Mouse (Mus musculus): ENCODE data around the gene Slc6a13. TPM values are rescaled to one million over a fixed set of nuclear protein-coding genes. Genes with fewer than 3 reads are reported as not detected.

Gene Slc6a13
- total and polyA plus RNA-seq, 3 experiments = 1.0 to 1.5 TPM; not detected in 1

GRCm38 (mm10) chr6:121262004-121262403 is 38.0 kb upstream of the Slc6a13 start:
- Histone ChIP-seq H3K4me3 (ENCODE audit: control insufficient read depth in 1 of 2, insufficient read depth in 1 of 2, low read depth in 2 of 2, low read length in 2 of 2) (no peak overlapping the region), H3K36me3 (ENCODE audit: control insufficient read depth in 1 of 2, insufficient read depth in 2 of 2, low read length in 2 of 2) (no peaks in the 10 kb centered on the region), H3K79me2 (ENCODE audit: control insufficient read depth, insufficient read depth, low read length, poor library complexity) (no peaks in the 10 kb centered on the region), H3K27ac (ENCODE audit: control insufficient read depth, low read depth, low read length) (no peak overlapping the region), H3K9me3 (replicated peaks; ENCODE audit: insufficient read depth, low read length) (no peaks in the 10 kb centered on the region), H3K27me3 (ENCODE audit: control insufficient read depth in 1 of 2, insufficient read depth in 2 of 2, low read length in 2 of 2) (no peaks in the 10 kb centered on the region), H3K4me1 (ENCODE audit: control insufficient read depth in 1 of 2, insufficient read depth in 2 of 2, low read length in 2 of 2) (peaks cover 0 to 8% of the 10 kb centered on the region in 2 experiments; a peak in 1 of 4 replicates), H3K9ac (ENCODE audit: control insufficient read depth, low read depth, low read length, poor library complexity, severe bottlenecking) (no peak overlapping the region)
- no peak for TF ChIP-seq RCOR1 (IDR thresholded peaks at IDR 0.05; ENCODE audit: low read depth, low read length)
- no peak for TF ChIP-seq RAD21 (IDR thresholded peaks at IDR 0.05; ENCODE audit: low read depth, low read length)
- TF ChIP-seq JUND (IDR thresholded peaks at IDR 0.05; ENCODE audit: low read depth, low read length) = no peak
- TF ChIP-seq UBTF (IDR thresholded peaks at IDR 0.05; ENCODE audit: borderline replicate concordance, insufficient read depth, low read depth, low read length) = no peak
- TF ChIP-seq GABPA (IDR thresholded peaks at IDR 0.05; ENCODE audit: low read depth, low read length) = no peak
- DNase-seq (ENCODE audit: low read depth, low spot score) = no peak

- H3K4me1 ChIP-seq (ENCODE audit: control insufficient read depth in 1 of 2, insufficient read depth in 2 of 2, low read length in 2 of 2) = peaks cover 0 to 8% of the 10 kb centered on the region in 2 experiments; a peak in 1 of 4 replicates
- no peak overlapping the region for H3K27ac ChIP-seq (ENCODE audit: control insufficient read depth, low read depth, low read length)
- H3K27me3 ChIP-seq (ENCODE audit: control insufficient read depth in 1 of 2, insufficient read depth in 2 of 2, low read length in 2 of 2) = no peaks in the 10 kb centered on the region
- no peak overlapping the region for H3K4me3 ChIP-seq (ENCODE audit: control insufficient read depth in 1 of 2, insufficient read depth in 1 of 2, low read depth in 2 of 2, low read length in 2 of 2)
- no peaks in the 10 kb centered on the region for H3K9me3 ChIP-seq (replicated peaks; ENCODE audit: insufficient read depth, low read length)
- no peak for DNase-seq (ENCODE audit: low read depth, low spot score)
- no peak for TF ChIP-seq GABPA (IDR thresholded peaks at IDR 0.05; ENCODE audit: low read depth, low read length)
- no peak for TF ChIP-seq MXI1 (IDR thresholded peaks at IDR 0.05; ENCODE audit: low read depth, low read length)
- no peak for TF ChIP-seq POLR2AphosphoS2 (IDR thresholded peaks at IDR 0.05; ENCODE audit: low read length)
- no peak for TF ChIP-seq ZC3H11A (IDR thresholded peaks at IDR 0.05; ENCODE audit: low read depth, low read length)
- no peak for TF ChIP-seq ETS1 (IDR thresholded peaks at IDR 0.05; ENCODE audit: low read depth, low read length)
- no peaks in the 10 kb centered on the region for H3K79me2 ChIP-seq (ENCODE audit: control insufficient read depth, insufficient read depth, low read length, poor library complexity)
- no peaks in the 10 kb centered on the region for H3K36me3 ChIP-seq (ENCODE audit: control insufficient read depth in 1 of 2, insufficient read depth in 2 of 2, low read length in 2 of 2)
- no peak overlapping the region for H3K9ac ChIP-seq (ENCODE audit: control insufficient read depth, low read depth, low read length, poor library complexity, severe bottlenecking)
Observed at GRCm38 (mm10) chr6:121262496-121262895, 37.5 kb upstream of the Slc6a13 start.

GRCm38 (mm10) chr6:121270156-121270555 is 29.9 kb upstream of the Slc6a13 start:
- Histone ChIP-seq H3K36me3 (ENCODE audit: control insufficient read depth in 1 of 2, insufficient read depth in 2 of 2, low read length in 2 of 2) (peaks cover 0 to 7% of the 10 kb centered on the region in 2 experiments; a peak in 1 of 4 replicates), H3K9me3 (replicated peaks; ENCODE audit: insufficient read depth, low read length) (no peaks in the 10 kb centered on the region), H3K79me2 (ENCODE audit: control insufficient read depth, insufficient read depth, low read length, poor library complexity) (no peaks in the 10 kb centered on the region), H3K27me3 (ENCODE audit: control insufficient read depth in 1 of 2, insufficient read depth in 2 of 2, low read length in 2 of 2) (no peaks in the 10 kb centered on the region), H3K4me1 (ENCODE audit: control insufficient read depth in 1 of 2, insufficient read depth in 2 of 2, low read length in 2 of 2) (peaks cover 4 to 7% of the 10 kb centered on the region in 2 experiments), H3K4me3 (ENCODE audit: control insufficient read depth in 1 of 2, insufficient read depth in 1 of 2, low read depth in 2 of 2, low read length in 2 of 2) (no peak overlapping the region), H3K27ac (ENCODE audit: control insufficient read depth, low read depth, low read length) (no peak overlapping the region), H3K9ac (ENCODE audit: control insufficient read depth, low read depth, low read length, poor library complexity, severe bottlenecking) (no peak overlapping the region)
- no peak for DNase-seq (ENCODE audit: low read depth, low spot score)
- TF ChIP-seq ZKSCAN1 (IDR thresholded peaks at IDR 0.05; ENCODE audit: low read depth, low read length) = no peak
- no peak for TF ChIP-seq TCF12 (IDR thresholded peaks at IDR 0.05; ENCODE audit: low read depth, low read length)
- TF ChIP-seq CHD2 (IDR thresholded peaks at IDR 0.05; ENCODE audit: low read length) = no peak
- no peak for TF ChIP-seq EP300 (IDR thresholded peaks at IDR 0.05; ENCODE audit: low read depth in 1 of 2, low read length in 2 of 2)
- no peak for TF ChIP-seq UBTF (IDR thresholded peaks at IDR 0.05; ENCODE audit: borderline replicate concordance, insufficient read depth, low read depth, low read length)
- TF ChIP-seq SMC3 (IDR thresholded peaks at IDR 0.05; ENCODE audit: low read depth, low read length) = no peak
- no peak for TF ChIP-seq USF2 (IDR thresholded peaks at IDR 0.05; ENCODE audit: borderline replicate concordance in 1 of 2, insufficient read depth in 1 of 2, low read depth in 1 of 2, low read length in 2 of 2)
- TF ChIP-seq RCOR1 (IDR thresholded peaks at IDR 0.05; ENCODE audit: low read depth, low read length) = no peak
- TF ChIP-seq MXI1 (IDR thresholded peaks at IDR 0.05; ENCODE audit: low read depth, low read length) = no peak

All from MEL (cell line).